Mouse (Mus musculus) layer of hippocampus, adult 9-10 months (tissue): ENCODE results near the gene March2.
A peak's percentile ranks its signal among the peaks of the same experiment; 100 is the strongest.
"Not testable (repeated sequence)": the region's sequence is repeated elsewhere in the genome, so short reads cannot be mapped to it uniquely, and the experiment has no call there.

Source experiments
- DNase-seq: peaks from one replicate; pipeline ENCODE4 v3.0.0; 2022; ENCODE audit warnings: low spot score

Gene March2

DNA sequence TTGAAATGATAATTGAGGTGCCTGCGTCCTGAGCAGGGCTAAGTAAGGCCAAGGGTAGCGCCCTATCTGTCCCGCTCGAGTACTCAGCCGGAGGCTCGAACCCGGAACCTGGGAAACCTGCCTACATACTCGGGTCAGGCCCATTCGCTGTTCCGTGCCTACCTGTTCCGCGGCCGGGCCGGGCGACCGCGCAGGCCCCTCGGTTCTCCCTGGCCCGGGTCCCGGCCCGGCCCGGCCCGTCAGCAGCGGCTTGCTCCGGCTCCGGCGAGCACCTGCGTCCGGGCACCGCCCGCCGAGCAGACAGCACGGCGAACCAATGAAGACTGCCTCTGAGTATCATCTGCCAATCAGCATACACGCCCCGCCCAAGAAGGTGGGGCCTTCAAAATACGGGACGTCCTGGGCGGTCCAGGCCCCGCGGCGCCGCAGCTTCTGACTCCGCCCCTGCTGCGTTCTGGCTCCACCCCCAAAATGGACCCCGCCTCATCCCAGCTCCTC, at the start of gene March2:
Gene March2, minus strand, starts transcription at position 287 of the 498 bp plus-strand sequence.
- DNase-seq, result peak; percentile 95

- DNase-seq, result no peak
These were observed 47.9 kb upstream of the March2 start for GRCm38 (mm10) chr17:33766389-33766788.

- peak; percentile 100 for DNase-seq
These were observed 42.0 kb upstream of the March2 start, which contains the start of gene Rab11b for GRCm38 (mm10) chr17:33760255-33761165. Gene Rab11b, minus strand, starts transcription at chr17:33760530.

DNA sequence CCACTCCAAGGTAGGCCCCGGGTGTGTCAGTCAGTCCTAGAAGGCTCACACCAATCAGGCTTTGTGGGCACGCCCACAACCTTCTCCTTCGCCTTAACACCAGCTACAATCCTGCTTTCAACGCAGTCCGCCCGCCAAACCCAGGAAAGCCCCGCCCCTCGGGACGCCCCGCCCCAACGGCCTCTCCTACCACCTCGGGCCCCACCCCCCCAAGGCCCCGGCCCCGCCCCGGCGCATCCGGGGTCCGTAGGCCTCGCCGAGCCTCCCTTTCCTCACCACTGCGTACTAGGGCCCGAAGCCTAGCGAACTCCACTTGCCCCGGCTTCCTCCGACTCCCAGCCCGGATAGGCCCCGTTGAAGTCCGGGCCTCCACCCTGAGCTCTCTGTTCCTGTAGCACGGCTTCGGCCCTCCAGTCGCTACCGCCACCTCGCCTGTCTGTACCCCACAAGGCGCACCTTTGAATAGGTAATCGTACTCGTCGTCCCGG, 41.3 kb upstream of the March2 start:
- peak; percentile 68 for DNase-seq

GRCm38 (mm10) chr17:33757231-33757630, 38.8 kb upstream of the March2 start:
- no peak for DNase-seq

GRCm38 (mm10) chr17:33756108-33756790, 37.8 kb upstream of the March2 start:
- DNase-seq, result no peak

DNA sequence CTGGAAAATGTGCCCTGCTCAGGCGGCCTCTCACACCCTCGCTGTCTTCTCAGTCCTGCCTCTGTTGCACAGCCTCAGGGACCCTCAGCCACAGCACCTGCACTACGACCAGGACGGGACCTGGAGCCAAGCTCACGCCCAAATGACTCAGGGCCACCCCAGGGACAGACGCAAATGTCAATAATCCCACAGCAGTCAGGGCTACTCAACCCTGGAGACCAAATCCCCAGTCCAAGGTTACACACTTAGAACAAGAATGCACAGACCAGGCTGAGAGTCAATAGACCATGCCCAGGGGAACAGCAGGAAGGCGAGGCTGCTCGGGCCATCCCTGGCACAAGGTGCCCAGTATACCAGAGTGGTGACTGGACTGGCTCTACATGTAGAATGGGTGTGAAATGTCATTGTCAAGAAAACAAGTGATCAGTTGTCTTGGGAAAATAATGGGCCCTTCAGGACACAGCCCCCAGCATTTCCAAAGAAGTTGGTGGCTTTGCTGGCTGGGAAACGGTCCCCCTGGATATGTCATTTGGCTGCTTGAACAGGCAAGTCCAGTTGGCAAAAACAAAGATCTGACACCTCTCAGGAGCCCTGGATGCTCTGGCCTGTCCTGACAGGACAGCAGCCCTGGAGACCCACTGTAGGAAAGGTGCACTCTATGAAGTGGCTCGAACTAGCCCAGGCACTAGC, 37.1 kb upstream of the March2 start:
- DNase-seq, result no peak

DNA sequence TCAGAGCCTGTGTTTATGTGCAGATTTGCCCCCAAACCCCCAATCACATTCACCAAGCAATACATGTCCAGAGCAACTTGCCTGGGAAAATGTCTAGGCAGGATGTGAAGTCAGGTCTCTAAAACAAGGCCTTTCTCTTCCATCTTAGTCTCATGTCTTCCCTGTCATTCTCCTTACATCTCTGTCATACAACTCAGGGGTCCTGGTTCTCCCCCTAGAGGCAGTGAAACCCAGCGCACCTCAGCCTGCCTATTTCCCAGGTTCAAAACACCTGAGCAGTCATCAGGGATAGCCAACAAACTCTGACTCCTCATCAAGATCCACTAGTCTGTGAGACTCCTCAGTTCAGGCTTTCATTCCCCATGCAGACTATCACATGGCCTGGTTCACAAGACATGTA, 36.2 kb upstream of the March2 start:
- DNase-seq, result no peak

DNA sequence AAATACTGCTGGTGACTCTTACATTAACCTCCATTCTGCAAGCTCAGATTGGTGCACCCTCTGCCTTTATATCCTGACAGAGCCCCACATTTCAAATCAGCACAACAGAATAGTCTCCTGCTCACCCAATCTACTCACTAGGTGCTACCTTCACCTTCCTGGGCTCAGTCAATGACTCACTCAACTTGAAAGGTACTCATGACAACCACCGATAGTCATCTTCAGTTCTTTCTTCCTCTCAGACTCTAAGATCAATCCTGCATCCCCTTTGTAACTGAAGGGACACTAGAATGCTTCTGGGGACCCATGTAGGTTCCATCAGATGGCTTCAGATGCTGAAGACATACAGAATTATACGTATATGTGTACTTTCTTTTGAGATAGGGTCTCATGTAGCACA, 33.8 kb upstream of the March2 start:
- DNase-seq, result no peak

DNA sequence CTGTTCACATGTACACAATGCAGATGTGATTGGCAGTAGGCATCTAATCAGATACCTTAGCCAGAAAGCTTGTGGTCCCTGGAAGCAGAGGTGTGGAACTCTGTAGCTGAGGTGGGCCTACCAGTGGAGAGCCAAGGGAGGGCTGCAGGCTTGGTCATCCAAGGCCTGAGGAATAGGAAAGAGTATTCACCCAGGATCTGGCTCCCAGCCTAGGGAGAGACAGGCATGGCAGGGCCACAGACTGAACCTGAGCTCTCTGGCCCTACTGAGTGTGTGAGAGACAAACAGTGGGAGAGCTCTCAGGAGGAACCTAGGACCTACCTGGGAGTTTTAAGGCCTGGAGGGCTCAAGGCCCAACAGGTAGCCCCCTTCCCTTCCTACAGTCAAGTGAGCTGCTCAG, 32.7 kb upstream of the March2 start:
- DNase-seq, result no peak

- DNase-seq, result no peak
These were observed 31.0 kb upstream of the March2 start for GRCm38 (mm10) chr17:33749451-33749850.

GRCm38 (mm10) chr17:33746011-33746410, 27.5 kb upstream of the March2 start:
- DNase-seq, result no peak

GRCm38 (mm10) chr17:33744686-33745384, 26.4 kb upstream of the March2 start:
- DNase-seq, result no peak

DNA sequence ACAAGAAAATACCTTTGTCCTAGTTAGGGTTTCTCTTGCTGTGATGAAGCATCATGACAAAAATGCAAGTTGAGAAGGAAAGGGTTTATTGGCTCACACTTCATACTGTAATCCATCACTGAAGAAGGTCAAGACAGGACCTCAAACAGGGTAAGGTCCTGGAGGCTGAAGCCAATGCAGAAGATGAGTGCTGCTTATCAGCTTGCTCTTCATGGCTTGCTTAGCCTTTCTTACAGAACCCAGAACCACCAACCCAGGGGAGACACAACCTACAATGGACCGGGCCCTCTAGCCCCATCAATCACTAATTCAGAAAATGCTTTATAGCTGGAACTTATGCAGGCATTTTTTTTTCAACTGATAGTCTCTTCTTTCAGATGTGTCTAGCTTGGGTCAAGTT, 23.9 kb upstream of the March2 start:
- no peak for DNase-seq

DNA sequence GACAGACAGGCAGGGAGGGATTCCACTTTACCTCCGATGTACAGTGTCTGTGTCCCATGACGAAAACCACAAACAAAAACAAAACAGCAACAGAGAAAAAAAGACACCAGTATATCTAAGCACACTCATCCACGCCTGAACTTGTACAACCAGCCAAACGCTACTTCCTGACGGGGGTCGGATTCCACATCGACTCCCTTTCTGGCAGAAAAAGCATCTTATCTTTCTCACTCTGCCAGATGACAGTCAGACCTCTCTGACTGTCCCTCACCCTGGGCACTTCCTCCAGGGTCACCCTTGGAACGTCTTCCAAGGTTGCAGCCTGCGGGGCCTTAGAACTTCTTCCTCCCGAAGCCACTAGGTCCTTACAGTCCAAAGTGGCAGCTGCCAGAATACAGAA, 15.1 kb upstream of the March2 start:
- DNase-seq, result not testable (repeated sequence)

DNA sequence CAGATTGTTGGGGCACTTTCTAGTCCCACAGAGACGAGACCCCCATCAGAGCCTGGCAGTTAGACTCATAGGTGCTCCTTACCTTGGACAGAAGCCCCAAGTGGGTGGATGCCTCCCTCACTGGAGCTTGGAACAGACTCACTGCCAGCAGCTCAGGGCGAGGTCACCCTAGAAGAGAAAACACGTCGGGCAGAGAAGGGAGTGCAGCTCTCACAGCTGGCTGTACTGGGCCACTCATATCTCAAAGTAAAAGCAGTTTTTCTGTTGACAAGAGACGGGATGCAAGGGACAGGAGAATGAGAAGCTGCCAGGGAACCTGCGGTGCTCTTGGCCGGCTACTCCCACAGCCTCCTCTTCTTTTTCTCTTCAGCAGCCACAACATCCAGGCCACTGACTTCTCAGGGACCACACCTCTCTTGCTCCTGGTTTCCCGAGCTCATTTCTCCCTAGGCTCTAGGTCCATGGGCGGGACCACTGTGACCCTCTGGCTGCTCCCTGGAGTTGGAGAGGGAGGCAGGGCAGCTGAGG, 14.2 kb upstream of the March2 start:
- not testable (repeated sequence) for DNase-seq

GRCm38 (mm10) chr17:33729215-33729614, 10.7 kb upstream of the March2 start:
- DNase-seq, result no peak

DNA sequence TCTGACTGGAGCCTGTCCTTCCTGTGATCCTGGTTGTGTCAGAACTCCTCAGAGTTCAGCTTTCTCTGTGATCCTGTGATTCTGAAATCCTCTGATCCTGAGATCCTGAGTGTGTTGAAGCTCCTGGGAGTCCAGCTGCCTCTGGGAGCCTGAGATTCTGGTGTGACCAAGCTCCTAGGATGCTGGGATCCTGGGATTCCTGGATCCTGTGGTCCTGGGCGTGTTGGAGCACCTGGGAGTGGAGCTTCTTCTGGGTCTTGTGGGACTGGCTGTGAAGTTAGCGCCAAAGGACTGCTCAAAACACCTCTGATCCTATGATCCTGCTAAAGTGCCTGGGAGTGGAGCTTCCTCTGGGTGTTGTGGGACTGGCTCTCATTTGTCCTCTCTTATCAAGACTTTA, 9.9 kb upstream of the March2 start:
- no peak for DNase-seq

- no peak for DNase-seq
These were observed 1.4 kb upstream of the March2 start for GRCm38 (mm10) chr17:33719736-33720378.

DNA sequence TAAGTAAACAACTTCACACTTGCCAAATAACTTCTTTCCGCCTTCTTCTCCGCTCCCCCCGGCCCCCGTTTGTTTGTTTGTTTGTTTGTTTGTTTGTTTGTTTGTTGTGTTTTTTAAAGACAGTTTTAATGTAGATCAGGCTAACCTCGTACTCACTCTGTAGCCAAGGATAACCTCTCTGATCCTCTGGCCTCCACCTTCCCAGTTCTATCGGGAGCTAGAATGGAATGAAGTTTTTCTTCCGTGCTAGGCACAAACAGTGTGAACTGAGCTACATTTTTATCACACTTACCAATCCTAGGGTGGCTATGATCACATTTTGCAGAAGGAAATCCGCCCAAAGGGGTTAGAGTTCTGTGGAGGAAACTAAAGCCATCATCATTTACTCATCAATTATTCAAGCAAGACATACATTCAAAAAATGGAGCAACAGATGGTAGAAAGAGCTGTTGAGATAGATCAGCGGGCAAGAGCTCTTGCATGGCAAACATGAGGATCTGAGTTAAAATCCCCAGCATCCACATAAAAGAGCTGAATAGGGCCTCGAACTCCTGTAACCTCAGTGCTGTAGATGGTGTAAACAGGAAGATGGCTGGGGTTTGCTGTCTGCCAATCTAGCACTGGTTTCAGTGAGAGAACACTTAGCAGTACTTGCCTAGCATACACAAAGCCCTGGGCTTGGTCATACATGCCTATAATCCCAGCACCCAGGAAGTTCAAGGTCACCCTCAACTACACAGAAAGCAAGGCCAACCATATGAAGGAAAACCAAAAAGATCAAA, 665 bp upstream of the March2 start:
- no peak for DNase-seq
